Mouse (Mus musculus): ENCODE measurements around the gene Rbfox3.

Gene Rbfox3

GRCm38 (mm10) chr11:118555631-118556030, 355.8 kb downstream of the Rbfox3 start:
- in situ Hi-C loops (cut with MboI, MseI): no loop called here

GRCm38 (mm10) chr11:118554542-118554941, 356.9 kb downstream of the Rbfox3 start:
- in situ Hi-C loops (cut with MboI, MseI): no loop called here

GRCm38 (mm10) chr11:118553926-118554325, 357.5 kb downstream of the Rbfox3 start:
- in situ Hi-C loops (cut with MboI, MseI): no loop called here

GRCm38 (mm10) chr11:118553001-118553400, 358.4 kb downstream of the Rbfox3 start:
- in situ Hi-C loops (cut with MboI, MseI): no loop called here

GRCm38 (mm10) chr11:118552478-118552877, 358.9 kb downstream of the Rbfox3 start:
- in situ Hi-C loops (cut with MboI, MseI): no loop called here

GRCm38 (mm10) chr11:118551705-118552104, 359.7 kb downstream of the Rbfox3 start:
- in situ Hi-C loops (cut with MboI, MseI): no loop called here

- in situ Hi-C loops (cut with MboI, MseI): no loop called here
Measured at GRCm38 (mm10) chr11:118550773-118551520, 360.4 kb downstream of the Rbfox3 start.

- in situ Hi-C loops (cut with MboI, MseI): no loop called here
Measured at GRCm38 (mm10) chr11:118548242-118548641, 363.2 kb downstream of the Rbfox3 start.

GRCm38 (mm10) chr11:118546269-118546668, 365.1 kb downstream of the Rbfox3 start:
- in situ Hi-C loops (cut with MboI, MseI): no loop called here

- in situ Hi-C loops (cut with MboI, MseI): no loop called here
Measured at GRCm38 (mm10) chr11:118545690-118546089, 365.7 kb downstream of the Rbfox3 start.

GRCm38 (mm10) chr11:118544564-118544963, 366.8 kb downstream of the Rbfox3 start:
- in situ Hi-C loops (cut with MboI, MseI): no loop called here

GRCm38 (mm10) chr11:118542906-118543305, 368.5 kb downstream of the Rbfox3 start:
- in situ Hi-C loops (cut with MboI, MseI): no loop called here

- in situ Hi-C loops (cut with MboI, MseI): no loop called here
Measured at GRCm38 (mm10) chr11:118540411-118541026, 370.9 kb downstream of the Rbfox3 start.

GRCm38 (mm10) chr11:118538008-118538407, 373.4 kb downstream of the Rbfox3 start:
- in situ Hi-C loops (cut with MboI, MseI): no loop called here

GRCm38 (mm10) chr11:118534382-118535092, 376.9 kb downstream of the Rbfox3 start:
- in situ Hi-C loops (cut with MboI, MseI): no loop called here

GRCm38 (mm10) chr11:118530313-118530712, 381.1 kb downstream of the Rbfox3 start:
- in situ Hi-C loops (cut with MboI, MseI): no loop called here

GRCm38 (mm10) chr11:118528761-118529160, 382.6 kb downstream of the Rbfox3 start:
- in situ Hi-C loops (cut with MboI, MseI): no loop called here

GRCm38 (mm10) chr11:118525059-118525458, 386.3 kb downstream of the Rbfox3 start:
- in situ Hi-C loops (cut with MboI, MseI): no loop called here

GRCm38 (mm10) chr11:118523496-118524145, 387.8 kb downstream of the Rbfox3 start:
- in situ Hi-C loops (cut with MboI, MseI): no loop called here

GRCm38 (mm10) chr11:118520932-118521331, 390.5 kb downstream of the Rbfox3 start:
- in situ Hi-C loops (cut with MboI, MseI): no loop called here

GRCm38 (mm10) chr11:118520251-118520650, 391.1 kb downstream of the Rbfox3 start:
- in situ Hi-C loops (cut with MboI, MseI): no loop called here

- in situ Hi-C loops (cut with MboI, MseI): no loop called here
Measured at GRCm38 (mm10) chr11:118518743-118519142, 392.7 kb downstream of the Rbfox3 start.
